Mouse (Mus musculus) 416B (cell line): Measurements from ENCODE around the gene Fbxl17.

ENCODE experiments used
- DNase-seq: peaks from one replicate; pipeline ENCODE4 v3.0.0; 2011; ENCODE audit warnings: low read depth

Gene Fbxl17

GRCm38 (mm10) chr17:63402741-63403681 lies 96.8 kb downstream of the Fbxl17 start:
- DNase-seq = peak; percentile 55

- DNase-seq = no peak
Observed at GRCm38 (mm10) chr17:63402170-63402569, 97.6 kb downstream of the Fbxl17 start.

GRCm38 (mm10) chr17:63400640-63401039 lies 99.2 kb downstream of the Fbxl17 start:
- DNase-seq = no peak

- DNase-seq = no peak
Observed at GRCm38 (mm10) chr17:63399816-63400215, 100.0 kb downstream of the Fbxl17 start.

GRCm38 (mm10) chr17:63391506-63391905 lies 108.3 kb downstream of the Fbxl17 start:
- no peak for DNase-seq

GRCm38 (mm10) chr17:63390951-63391350 lies 108.9 kb downstream of the Fbxl17 start:
- DNase-seq = no peak

DNA sequence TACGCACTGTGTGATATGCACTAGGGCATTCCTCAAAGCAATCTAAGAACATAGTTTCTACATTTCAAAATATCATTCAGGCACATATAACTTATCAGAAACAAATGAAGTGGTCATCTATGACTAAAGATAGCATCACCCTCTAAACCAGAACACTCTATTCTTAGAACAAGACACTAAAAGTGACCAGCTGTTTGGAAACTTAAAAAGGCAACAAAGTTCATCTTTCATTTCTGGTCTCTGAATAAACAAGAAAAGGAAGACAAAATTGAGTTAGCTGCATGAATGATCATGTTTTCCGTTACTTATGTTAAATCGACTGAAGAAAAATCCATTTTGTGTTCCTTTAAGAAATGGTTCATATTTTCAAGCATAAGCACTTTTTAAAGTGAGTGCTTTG lies 128.8 kb downstream of the Fbxl17 start:
- no peak for DNase-seq

- no peak for DNase-seq
Observed at GRCm38 (mm10) chr17:63369631-63370310, 130.0 kb downstream of the Fbxl17 start.

GRCm38 (mm10) chr17:63367476-63367875 lies 132.3 kb downstream of the Fbxl17 start:
- no peak for DNase-seq

GRCm38 (mm10) chr17:63366045-63366444 lies 133.8 kb downstream of the Fbxl17 start:
- DNase-seq = no peak

GRCm38 (mm10) chr17:63364605-63365004 lies 135.2 kb downstream of the Fbxl17 start:
- DNase-seq = no peak

DNA sequence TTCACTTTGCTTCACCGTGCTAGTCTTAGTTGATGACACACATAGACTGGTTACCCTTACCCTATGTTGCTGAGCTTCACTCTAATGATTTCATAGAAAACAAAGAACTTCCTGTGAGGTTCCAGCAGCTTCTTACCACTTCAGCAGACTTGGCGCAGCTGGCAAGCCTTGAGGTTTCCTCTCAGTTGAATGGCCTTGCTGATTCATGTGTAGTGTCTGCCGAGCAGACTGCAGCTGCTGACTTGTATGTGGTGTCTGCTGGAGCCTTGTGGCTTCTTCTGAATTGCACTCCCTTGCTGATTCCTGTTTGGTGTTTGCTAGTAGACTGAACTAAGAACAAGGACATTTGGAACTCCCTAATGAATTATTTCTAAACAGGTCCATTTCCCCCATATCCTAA lies 137.6 kb downstream of the Fbxl17 start:
- peak; percentile 78 for DNase-seq

GRCm38 (mm10) chr17:63361679-63362078 lies 138.1 kb downstream of the Fbxl17 start:
- no peak for DNase-seq

DNA sequence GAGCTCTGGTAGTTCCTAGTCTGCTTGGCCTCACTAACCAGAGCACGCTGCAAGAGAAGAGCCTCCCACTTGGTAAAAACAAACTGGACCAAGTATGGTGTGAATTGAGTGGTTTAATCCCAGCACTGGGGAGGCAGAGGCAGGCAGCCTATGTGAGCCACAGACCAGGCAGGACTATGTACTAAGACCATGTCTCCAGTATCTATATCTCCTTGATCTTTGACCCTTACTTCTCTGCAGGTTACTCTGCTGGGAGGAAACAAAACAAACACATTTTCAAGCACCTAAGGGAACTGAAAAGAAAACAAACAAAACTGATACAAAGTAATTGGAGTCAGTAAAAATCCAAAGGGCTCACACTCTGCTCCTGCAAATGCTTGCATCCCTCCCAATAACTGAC lies 141.0 kb downstream of the Fbxl17 start:
- no peak for DNase-seq

- peak; percentile 90 for DNase-seq
Observed at GRCm38 (mm10) chr17:63356202-63356601, 143.6 kb downstream of the Fbxl17 start.

DNA sequence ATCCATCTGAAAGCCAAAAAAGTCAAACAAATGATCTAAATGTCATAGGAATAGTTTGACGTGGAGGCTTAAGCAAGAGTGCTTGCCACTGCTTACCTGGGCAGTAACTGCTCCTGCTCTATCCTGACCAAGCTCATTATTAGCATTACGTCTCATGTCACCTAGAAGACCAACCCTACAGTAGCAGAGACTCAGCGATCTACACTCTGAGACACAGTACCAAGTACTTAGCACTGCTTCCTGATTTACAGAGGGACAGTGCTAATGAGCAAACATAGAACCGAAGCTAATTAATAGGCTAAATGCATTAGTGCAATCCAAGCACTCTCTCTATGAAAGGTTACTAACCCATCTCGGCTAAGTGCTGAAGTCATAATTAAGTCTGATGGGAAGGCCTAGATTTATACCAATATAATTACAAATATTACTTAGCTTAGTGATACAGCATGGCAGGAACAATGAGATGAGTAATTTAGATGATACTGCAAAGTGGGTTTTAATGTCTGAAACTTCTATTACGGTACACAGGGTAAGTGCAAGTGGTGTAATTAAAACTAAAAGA lies 147.1 kb downstream of the Fbxl17 start:
- DNase-seq = no peak

DNA sequence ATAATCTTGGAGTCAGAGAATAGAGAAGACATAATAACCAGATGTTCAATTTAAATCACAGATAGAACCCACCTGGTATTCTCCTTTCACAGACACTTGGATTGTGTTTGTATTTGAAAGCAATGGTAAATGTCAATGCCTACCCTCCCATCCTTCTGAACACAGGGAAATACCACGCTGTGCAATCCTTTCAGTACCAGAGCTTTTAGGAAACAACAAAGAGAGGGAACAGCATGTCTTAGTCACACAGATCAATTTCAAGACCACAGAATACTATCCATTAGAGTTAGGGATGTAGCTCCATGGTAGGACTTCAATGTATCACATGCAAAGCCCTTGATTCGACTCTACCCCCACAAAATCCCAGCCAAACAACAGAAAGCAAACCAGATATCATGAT lies 148.1 kb downstream of the Fbxl17 start:
- DNase-seq = no peak

DNA sequence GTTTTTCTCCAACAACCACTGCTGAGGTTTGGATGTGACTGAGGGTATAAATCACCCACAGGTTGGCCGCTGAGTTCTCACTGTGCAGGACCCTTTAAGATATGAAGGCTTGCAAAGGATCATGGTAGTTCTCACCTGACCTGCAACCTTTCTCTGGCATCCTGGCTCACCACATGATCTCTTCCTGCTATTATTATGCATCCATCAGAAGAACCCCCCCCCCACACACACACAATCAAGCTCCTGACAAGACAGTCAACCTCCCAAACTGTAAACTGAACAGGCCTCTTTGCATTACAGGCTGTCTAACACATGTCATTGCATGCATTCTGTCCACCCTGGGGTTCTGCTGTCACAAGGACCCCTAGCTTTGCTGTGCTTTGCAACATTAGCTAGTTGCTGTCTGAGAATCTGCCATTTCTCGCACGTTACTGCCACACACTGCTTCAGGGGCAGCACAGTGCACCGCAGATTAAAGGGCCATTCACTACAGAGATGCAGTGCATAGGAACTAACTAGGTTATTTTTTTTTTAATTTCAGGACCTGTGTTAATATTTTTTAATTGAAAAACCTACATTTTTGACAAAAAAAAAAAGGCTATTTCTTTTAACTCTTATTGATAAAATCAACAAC lies 148.8 kb downstream of the Fbxl17 start:
- DNase-seq = no peak

- DNase-seq = peak; percentile 17
Observed at GRCm38 (mm10) chr17:63344101-63344500, 155.7 kb downstream of the Fbxl17 start.

DNA sequence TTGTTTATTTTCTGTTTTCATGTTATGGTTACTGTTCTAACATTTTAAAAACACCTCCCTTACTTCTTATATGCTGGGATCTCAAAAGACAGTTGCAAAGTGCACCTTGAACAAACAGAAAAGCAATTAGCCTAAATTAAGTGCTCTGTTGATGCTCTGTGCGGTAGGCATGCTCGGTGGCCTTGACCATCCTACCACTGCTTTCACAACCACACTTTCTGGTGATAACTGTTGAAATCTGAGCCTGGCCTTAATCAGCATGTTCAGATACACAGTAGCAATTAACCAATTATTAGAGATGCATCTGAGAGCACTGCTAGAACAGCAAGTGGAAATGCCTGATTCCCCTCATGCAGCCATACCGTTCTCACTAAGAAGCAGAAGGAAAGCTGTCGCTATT lies 156.7 kb downstream of the Fbxl17 start:
- peak; percentile 12 for DNase-seq

DNA sequence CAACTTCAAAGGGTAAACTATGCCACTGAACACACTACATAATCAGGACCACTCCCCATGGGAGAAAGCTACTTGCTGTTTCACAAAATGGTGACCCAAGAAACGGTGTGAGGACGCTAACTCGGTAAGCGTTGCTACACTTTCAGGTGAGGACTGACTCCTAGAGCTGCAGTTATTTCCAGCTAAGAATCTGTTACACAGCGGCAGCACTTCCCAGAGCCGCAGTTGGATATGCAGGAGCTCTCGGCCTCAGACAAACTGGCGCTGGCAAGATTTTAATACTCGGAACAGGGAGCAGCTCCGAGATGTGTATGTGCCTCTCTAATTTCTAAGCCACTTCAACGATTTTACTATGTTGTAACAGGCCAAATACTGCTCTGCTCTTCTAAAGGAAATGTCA lies 157.4 kb downstream of the Fbxl17 start:
- no peak for DNase-seq

- DNase-seq = no peak
Observed at GRCm38 (mm10) chr17:63341203-63341602, 158.6 kb downstream of the Fbxl17 start.
